Mouse (Mus musculus): ENCODE data around the gene Fau.

Fau gene

DNA sequence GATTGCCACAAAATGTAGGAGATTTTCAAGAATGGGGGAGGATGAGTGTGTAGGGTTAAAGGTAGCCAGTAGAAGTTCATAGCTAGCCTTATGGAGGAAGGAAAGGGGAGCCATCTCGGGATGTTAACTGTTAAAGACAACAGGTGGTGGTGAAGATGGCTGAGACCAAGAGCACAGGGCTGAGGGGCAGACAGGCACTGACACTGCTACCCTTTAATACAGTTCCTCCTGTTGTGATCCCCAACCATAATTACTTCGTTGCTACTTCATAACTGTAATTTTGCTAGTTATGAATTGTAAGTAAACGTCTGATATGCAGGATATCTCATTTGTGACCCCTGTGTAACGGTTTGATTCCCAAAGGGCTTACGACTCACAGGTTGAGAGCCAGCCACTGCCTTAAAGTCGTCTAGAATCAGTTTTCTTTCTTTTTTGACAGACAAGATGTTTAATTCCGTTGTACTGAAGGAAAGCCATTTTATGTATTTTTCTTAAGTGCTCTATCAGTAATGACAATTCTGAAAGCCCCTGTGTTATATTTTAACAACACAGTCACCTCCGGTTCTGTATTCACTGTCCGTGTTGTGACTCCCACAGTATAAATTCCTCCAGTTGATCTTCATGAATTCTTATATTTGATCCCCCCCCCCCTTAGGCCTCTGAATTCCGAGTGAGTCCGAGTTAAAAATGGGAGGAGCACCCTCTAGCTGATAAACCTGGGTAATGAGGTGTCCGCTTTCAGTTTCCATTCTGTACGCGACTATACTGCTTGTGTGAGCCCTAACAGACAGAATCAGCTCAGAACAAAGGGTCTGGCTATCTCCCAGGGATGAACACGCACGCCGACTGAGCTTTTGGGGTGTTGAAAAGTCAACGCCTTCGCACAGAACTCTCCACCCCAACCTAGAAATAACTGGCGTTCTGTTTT, 12.0 kb upstream of the Fau start:
- no peak for DNase-seq (ENCODE audit: low read depth, low spot score)

DNA sequence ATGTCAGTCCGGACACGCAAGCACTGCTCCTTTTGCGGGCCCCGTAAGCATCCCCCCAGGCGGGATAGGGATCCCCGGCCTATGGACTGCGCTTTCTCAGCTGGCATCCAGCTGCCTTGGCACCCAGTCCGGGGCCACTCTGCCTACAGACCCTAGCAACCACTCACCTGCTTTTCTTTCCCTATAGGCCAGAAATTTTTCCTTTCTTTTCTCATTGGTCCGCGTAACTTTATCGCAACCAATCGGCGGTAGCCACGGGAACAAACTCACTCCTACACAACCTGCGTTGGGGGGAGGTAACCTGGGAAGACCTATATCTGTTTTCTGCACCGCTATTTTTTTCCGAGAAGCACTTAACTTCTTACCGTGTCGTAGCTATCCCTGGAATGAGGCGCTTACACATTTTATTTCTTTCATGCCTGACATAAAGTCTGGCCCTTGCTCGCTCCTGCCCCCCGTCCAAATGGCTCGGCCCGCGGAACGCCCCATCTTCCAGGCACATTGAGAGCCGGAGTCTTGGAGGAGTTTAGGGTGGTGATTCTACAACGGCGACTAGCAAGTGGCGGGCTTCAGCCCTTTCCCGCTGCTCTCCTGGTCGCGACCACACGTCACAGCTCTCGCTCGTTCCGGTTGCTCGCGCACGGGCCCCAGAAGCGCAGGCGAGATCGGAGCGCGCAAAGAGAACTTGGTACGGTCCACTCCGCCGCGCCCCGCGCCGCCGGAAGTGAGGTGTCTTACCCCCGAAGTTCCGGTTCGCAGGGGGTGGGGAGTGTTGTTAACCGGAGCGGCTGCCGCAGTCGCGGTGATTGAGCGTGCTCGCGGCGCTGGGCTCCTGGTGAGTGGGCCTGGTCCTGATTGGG, 11.1 kb upstream of the Fau start, which contains the start of gene Syvn1:
Gene Syvn1 (plus strand): TSS at position 283 of the 860 bp plus-strand sequence.
- DNase-seq (ENCODE audit: low read depth, low spot score) = peak; percentile 87

DNA sequence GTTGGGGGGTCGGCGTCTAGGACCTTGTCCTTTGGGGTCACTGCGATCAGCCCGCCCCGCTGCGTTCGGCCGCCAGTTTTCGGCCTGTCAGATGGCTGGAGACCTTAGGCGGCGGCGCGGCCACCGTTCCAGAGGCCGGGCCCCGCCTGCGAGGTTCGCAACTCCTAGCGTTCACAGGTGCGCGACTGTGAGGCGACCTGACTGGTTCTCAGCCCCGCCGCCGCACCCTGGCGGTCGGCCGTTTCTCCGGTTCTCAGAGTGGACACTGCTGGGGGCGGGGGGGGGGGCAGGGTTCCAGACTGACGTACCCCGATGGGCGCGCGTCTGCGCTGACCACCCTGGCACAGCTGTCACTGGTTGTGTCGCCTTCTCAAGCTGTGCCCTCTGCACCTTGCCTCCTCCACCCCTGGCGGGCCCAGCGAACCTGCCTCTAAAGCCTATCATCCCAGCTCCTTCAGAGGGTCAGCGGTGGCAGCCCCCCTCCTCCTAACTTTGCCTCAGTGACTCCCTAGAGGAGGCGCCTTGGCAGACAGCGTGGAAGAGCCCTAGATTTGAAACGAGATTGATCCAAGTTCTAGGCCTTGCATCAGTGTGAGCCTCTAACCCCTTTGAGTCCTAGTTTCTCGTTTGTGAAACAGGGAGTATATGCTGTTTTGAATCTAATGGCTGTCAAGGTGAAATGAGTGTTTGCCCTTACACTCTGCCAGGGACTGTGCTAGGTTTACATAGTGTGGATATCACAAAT, 10.3 kb upstream of the Fau start:
- DNase-seq (ENCODE audit: low read depth, low spot score) = no peak

DNA sequence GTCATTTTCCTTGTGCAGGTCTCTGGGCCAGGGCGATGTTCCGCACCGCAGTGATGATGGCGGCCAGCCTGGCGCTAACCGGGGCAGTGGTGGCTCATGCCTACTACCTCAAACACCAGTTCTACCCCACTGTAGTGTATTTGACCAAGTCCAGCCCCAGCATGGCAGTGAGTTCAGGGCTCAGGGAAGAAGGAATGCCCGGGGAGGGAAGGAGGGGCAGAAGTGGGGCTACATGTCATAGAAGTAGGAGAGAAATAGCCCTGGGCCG, 9.8 kb upstream of the Fau start:
- no peak for DNase-seq (ENCODE audit: low read depth, low spot score)

DNA sequence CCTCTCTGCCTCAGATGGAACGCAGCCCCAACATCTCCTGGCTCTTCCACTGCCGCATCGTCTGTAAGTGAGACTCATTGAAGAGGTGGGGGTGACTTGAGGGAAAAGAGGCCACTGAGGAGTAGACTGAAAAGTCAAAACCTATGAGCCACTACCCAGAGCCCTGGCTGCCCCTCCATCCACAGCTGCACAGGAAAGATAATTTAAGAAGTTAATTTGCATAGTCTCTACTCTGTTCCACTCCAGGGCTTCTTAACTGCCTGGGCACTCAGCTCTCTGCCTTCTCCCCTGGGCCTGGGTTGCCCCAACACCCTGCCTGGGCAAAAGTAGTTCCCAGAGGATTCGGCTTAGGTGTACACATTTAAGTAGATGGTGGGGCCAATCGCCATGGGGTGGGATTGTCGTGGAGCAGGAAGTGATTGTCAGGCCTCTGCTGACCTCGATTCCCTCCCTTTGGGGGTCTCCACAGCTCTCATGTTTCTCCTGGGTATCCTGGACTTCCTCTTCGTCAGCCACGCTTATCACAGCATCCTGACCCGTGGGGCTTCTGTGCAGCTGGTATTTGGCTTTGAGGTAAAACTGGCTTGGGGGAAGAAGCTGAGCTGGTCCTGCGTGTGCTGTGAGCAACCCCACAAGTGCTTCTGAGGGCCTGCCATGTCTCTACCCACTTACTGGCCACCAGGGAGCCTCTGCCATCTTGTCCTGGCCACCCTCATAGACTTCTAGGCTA, 8.8 kb upstream of the Fau start:
- no peak for DNase-seq (ENCODE audit: low read depth, low spot score)

DNA sequence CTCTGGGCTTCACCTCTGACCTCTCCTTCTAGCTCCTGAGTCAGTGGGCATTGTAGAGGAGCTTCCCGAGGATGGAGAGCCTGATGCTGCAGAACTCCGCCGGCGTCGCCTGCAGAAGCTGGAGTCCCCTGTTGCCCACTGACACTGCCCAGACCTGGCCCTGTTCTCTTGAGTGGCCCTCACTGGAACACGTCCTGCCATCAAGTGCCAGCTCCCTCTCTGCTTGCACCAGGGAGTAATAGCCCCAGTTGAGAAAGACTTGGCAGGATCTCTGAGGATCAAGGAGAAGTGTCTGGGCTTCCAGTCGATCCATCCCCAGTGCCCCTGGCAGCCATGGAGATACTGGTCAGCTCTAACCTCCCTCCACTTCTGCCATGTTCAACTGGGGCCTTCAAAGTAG, 5.1 kb upstream of the Fau start:
- DNase-seq (ENCODE audit: low read depth, low spot score) = no peak

DNA sequence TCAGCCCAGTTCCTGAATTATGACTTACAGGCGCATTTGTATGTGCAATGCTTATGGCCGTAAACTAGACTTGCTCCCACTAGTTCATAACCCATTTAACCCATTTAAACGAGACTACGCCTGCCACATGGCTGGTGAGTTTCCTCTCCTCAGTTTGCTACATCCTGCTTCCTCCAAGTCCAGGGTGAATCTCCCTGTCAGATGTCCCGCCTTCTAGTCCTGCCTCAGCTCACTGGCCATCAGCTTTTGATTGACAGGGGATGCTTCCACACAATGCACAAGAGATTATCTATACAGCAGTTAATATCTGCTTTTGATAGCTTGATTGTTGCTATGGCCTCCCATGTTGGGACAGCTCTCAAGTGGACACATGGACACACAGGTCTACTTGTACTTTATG, 3.3 kb upstream of the Fau start:
- no peak for DNase-seq (ENCODE audit: low read depth, low spot score)

DNA sequence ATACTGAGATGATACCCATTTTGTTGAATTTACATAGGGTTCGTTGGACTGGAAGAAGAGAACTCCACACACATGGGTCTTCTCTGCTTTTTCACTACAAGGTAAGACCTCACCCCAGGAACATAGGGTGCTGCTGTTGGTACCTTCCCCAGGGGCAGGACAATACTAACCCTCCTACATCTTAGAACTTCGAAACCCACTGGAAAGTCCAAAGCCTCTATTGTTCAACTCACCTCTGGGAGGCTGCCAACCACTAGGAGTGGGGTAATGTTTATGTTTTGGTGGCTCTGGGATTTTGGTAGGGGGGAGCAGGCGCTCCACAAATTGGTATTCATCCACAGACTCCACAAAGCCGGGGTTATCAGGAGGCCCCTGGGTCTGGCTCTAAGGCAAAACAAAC, 948 bp upstream of the Fau start:
- no peak for DNase-seq (ENCODE audit: low read depth, low spot score)

DNA sequence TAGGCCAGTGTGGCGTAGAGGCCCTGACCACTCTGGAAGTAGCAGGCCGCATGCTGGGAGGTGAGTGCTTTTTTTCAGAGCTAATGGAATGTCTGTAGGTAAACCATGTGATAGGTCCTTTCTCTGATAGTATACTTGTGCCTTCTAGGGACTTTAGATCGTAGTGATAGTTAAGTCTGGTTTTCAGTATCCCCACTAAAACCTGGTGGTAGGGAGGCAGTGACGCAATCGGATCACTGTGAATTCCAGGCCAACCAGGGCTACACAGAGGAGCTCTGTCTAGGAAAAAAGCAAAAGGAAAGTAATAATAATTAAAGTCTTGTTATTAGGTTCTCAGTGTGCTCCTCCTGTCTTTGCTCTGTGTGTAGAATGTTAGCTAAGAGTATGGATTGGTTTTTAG, 869 bp downstream of the Fau start:
- no peak for DNase-seq (ENCODE audit: low read depth, low spot score)

DNA sequence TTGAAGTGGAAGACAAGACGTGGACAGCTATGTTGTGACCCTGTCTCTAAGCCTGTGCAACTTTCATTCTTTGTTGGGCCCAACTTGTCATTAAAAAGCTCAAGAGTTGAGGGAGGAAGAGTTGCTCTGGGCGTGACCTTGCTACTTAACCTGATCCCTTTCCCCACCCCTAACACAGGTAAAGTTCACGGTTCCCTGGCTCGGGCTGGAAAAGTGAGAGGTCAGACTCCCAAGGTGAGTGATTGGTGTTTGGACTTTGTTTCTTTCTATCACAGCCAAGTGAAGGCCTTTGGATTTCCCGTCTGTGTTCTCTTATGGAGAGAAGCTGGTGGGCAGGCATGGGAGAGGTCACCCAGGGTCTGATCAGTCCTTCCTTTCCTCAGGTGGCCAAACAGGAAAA, 1.3 kb downstream of the Fau start:
- DNase-seq (ENCODE audit: low read depth, low spot score) = no peak

DNA sequence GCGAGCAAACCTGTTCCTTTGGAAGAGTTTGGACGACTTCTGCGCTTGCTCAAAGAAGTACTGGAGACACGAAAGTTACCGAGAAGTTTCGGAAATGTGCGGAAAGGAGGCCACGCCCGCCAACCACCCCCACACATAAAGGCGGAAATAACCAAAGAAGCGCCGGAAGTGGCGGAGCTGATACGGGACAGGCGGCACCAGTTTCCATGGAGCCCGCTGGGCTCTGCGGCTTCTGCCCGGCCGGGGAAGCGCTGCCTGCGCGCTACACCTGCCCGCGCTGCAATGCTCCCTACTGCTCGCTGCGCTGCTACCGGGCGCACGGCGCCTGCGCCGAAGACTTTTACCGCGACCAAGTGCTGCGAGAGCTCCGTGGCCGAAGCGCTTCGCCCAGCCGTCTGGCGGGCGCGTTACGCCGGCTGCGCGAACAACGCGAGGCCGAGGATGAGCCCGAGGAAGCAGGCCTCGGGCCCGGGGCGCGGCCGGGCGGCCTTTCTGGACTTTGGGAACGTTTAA, 3.4 kb downstream of the Fau start, which contains the start of gene Znhit2:
Gene Znhit2 (plus strand): TSS at position 172 of the 513 bp plus-strand sequence.
- peak; percentile 89 for DNase-seq (ENCODE audit: low read depth, low spot score)

DNA sequence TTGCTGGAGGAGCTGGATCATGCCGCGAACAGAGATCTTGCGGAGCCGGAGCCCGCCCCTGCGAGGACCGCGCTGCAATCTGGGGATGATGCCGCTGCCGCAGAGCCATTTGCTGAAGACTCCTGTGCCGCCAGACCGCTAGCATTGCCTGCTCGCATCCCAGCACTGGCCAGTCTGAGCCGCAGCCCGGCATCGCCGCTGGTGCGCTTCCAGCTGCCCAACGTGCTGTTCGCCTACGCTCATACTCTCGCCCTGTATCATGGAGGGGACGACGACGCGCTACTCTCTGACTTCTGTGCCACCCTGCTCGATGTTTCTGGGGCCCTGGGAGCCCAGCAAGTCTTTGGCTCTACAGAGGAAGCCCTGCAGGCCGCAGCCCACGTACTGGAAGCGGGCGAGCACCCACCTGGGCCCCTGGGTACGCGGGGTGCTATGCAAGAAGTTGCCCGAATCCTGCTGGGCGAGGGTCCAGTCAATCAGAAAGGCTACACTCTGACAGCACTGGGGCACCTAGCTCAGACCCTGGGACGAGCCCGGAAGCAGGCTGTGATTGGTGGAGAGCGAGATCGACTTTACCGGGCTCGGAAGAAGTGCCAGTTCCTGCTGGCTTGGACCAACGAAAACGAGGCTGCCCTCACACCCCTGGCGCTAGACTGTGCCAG, 4.1 kb downstream of the Fau start:
- no peak for DNase-seq (ENCODE audit: low read depth, low spot score)

DNA sequence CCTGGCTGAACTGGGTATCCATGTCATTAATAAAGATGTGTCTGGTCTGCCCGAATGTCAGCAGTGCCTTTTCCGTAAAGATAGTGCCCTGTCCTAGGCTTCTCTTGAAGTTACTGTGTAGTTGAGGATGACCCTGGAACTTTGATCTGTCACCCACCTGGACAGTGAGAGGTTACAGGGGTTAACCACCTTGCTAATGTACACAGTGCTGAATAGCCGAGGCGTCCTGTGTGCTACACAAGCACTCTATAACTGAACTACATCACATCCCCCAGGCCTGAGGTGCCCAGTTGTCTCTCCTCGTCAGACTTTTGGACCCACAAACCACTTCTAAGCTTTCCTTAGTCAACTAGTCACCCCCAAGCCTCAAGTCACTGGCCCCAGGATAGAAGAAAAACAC, 4.8 kb downstream of the Fau start:
- DNase-seq (ENCODE audit: low read depth, low spot score) = no peak

DNA sequence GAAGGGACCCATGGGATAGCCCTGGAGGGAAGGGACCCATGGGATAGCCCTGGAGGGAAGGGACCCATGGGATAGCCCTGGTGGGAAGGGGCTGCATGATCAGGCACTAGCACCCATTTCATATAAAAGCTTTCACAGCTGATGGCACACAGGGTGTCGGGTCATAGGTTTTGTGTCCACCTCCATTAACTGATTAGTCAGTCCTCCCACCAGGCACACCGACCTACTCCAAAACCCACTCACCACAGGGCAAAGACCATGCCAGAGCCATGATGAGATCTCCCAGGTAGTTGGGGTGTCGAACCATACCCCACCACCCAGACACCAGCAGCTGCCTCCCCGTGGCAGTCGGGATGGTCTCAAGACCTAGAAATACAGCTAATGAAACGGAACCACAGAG, 5.4 kb downstream of the Fau start:
- DNase-seq (ENCODE audit: low read depth, low spot score) = no peak

DNA sequence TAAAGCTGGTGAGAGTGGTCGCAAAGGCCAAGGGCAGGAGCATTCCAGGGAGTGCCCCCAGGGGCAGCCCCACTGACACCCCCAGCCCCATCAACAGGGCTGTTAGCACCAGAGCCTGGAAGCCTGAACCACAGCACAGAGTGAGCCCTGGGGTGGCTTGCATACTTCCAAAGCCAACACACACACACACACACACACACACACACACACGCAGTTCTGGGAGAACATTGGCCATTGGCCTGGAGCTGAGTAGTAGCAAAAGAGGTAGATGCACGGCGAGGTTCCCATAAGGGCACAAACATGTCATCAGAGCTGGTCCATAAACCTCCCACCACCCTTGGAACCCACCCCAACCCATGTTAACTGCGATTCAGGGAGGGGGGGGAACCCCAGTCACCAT, 8.9 kb downstream of the Fau start:
- DNase-seq (ENCODE audit: low read depth, low spot score) = no peak

DNA sequence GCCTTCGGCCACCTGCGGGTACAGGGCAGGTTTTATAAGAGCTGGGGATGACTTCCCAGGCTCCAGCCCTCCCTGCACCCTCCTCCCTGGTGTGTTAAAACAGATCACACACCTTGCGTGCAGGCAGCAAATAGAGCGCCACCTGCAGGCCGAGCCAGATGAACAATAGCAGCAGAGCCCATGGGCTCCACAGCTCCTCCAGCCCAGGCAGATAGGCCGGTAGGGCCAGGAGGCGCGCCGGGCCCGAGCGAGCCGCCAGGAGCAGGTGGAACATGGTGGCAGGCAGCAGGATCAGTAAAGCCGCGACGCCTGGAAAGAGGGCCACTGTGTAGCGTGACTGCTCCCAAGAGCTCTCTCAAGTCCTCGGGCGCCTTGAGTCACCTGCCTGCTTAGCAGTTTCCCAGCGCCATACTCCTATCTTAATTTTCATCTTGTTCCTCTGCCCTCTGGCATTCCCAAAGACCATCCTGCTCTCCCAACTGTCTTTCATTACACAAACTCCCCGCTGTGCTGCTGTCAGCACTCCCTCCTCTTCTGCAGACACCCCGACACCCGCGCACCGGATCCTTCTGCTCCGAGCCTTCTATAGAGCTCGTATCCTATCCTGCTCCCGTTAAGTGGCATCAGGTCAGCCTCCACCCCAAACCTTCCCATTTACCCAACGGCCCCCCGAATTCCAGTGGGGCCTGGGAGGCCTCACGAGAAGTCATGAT, 9.5 kb downstream of the Fau start:
- no peak for DNase-seq (ENCODE audit: low read depth, low spot score)

DNA sequence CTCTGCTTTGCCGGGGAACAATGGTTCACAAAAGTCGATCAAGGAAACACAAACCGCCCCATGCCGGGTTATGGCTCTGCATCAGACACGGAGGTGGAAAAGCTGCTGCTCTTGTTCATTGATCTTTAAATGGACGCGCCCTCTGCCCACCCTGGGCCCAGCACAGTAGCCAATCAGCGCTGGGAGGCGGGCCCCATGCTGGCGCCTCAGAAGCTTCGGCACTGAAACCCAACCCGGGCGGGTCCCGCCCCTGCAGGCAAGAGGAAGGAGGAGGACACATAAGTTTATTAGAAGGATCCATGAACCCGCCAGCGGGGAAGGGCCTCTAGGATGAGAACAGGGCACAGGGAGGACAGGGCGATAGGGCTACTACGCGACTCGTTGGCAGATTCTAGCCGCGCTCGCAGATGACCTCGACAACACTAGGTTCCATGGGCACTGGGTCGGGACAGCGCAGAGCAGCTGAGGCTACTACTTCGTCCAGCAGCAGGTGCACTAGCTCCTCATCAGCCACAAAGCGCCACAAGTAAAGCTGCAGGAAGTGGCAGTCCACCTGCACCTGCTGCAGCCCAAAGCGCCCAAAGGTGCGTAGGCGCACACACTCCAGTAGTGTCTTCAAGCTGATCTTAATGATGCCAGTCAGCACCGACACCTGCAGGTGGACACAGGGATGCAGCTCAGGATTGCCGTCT, 10.2 kb downstream of the Fau start, which contains the start of gene Tm7sf2:
Gene Tm7sf2 (minus strand): TSS at position 650 of the 692 bp plus-strand sequence.
- peak; percentile 85 for DNase-seq (ENCODE audit: low read depth, low spot score)

DNA sequence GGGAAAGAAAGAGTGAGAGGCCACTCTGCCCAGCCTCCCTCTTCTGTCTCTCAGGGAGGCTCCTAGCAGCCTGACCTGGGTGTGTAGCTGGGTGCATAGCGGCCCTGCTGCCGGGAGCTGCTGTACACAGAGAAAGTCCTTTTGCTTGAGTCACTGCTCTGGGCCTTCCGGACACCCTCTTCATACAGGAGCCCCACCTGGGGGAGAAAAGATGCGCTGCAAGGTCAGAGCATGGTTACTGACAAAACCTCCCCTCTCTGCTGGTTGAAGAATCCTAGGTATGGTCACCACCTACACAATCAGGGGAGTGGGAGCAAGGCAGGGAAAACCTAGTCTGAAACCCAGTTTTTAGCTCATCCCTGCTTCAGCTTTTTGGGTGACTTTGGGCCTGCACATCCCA, 11.3 kb downstream of the Fau start:
- DNase-seq (ENCODE audit: low read depth, low spot score) = no peak

DNA sequence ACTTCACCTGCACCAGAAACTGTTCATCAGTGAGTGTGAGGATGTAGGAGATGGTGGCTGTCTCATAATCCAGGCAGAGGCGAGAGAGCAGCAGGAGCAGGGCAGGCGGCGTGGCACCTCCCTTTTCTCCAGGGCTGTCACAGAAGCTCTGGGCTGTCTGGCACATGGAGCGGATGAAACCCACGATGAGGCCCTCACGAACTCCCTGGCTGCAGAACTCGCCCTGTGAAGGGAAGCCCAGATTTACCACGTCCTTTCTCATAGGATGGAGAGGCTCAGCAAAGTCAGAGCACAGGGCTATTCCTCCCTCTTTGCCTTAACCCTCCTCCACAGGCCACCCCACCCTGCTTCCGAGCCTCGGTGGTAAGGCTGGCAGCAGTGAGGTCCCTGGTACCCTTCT, 12.2 kb downstream of the Fau start:
- DNase-seq (ENCODE audit: low read depth, low spot score) = no peak

All from embryo, embryonic 11.5 days (tissue).